Mouse (Mus musculus) ES-Bruce4 (cell line): ENCODE measurements around the gene Ctnna2.

Experiments
- CTCF ChIP-seq: IDR thresholded peaks from one replicate; pipeline ENCODE4 v1.8.1; 2011; ENCODE audit warnings: low read depth, low read length
- EP300 ChIP-seq: IDR thresholded peaks from 2 replicates; pipeline ENCODE4 v1.6.1; 2011; ENCODE audit warnings: low read depth, low read length; ENCODE audit not compliant: insufficient read depth
- POLR2A ChIP-seq: IDR thresholded peaks from one replicate; pipeline ENCODE4 v1.8.1; 2011; ENCODE audit warnings: low read length; ENCODE audit not compliant: insufficient read depth

DNA sequence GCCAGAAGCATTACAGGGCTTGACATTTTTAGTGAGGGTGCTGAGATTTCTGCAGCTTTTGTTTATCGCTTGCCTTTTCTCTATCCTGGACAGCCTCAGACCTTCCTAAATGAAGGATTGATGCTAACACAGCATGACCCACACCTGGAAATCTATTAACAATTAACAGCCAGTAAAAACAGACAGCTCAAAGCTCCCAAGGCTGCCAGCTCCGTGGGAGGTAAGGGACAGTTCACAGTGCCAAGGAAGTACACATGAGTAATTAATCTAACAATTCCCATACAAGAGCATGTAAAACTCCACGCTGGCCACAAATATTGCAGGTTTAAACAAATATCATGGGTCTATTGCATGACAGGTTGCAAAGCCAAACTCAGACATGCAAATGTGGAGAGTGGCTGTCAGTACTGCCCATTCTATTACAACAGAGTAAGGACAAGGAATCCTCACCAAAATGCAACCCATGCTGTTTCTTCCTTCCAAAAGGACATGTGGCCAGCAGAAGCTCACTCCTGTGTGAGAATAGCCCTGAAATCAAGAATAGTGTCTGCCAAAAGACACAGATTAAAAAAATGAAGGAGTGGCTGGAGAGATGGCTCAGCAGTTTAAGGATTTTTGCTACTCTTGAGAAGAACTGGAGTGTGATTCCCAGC lies 765.6 kb downstream of the Ctnna2 start:
- TF ChIP-seq CTCF, result no peak
- TF ChIP-seq POLR2A, result no peak
- TF ChIP-seq EP300, result no peak
